Mouse (Mus musculus): ENCODE data around the gene Tmem41b.
"Not testable (repeated sequence)": the region's sequence is repeated elsewhere in the genome, so short reads cannot be mapped to it uniquely, and the experiment has no call there.

DNA sequence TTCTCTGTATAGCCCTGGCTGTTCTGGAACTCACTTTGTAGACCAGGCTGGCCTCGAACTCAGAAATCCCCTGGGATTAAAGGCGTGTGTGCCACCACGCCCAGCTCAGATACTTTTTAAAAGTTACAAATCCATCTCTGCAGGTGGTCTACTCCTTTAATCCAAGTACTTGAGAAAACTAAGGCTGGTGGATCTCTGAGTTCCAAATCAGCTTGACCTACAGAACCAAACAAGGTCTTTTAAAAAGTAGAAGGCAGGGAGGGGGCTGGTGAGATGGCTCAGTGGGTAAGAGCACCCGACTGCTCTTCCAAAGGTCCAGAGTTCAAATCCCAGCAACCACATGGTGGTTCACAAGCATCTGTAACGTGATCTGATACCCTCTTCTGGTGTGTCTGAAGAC lies 2.1 kb downstream of the Tmem41b start:
- TF ChIP-seq CTCF (IDR thresholded peaks at IDR 0.05; ENCODE audit: borderline replicate concordance, insufficient read depth, low read length); POLR2A (IDR thresholded peaks at IDR 0.05; ENCODE audit: low read depth, low read length): not testable (repeated sequence)

Measured in embryonic fibroblast, embryonic 13.5 days (primary cell).